Mouse (Mus musculus): ENCODE measurements at regions not wholly inside any gene's neighbourhood (a gene's known extent, or its start where the extent isn't known, plus 50 kb on each side); places are given as distances from the start of the nearest gene placed in this dataset.
A peak's percentile ranks its signal among the peaks of the same experiment; 100 is the strongest.

DNA sequence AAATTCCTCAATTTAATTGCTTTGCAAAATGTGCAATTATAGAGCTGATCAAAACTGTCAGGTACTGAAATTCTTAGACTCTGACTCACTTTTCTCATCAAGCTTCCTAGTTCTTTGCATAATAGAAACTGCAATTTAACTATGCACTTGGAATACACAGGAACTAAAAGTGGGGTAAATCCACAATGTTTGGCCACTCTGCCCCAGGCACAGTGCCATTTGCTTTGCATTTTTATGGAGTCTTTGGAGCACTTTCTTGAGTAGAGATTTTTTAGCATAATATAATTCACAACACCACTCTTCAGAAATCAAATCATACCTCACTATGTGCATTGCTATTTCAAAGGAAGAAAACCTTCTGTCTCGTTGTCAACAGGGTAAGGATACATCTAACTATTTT, 414.5 kb upstream of the A730009L09Rik start:
- DNase-seq: no peak

DNA sequence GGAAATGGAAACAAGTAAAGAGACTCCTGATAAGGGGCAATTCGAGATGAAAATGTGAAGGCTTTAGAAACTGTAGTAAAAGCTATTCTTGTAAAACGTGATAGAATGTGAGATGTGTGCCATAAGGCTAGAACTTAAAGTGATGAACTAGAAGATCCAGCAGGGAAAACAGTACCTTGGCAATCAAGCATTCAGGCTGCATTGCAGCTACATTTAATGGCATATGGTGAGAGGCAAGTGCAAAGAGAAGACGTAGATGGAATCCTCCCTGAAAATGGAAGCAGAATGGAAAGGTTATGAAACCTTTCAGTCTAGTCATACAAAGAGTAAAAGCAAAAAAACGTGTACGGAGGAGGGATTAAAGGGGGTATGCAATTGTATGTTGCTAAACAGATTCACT, 403.3 kb upstream of the A730009L09Rik start:
- DNase-seq: no peak

DNA sequence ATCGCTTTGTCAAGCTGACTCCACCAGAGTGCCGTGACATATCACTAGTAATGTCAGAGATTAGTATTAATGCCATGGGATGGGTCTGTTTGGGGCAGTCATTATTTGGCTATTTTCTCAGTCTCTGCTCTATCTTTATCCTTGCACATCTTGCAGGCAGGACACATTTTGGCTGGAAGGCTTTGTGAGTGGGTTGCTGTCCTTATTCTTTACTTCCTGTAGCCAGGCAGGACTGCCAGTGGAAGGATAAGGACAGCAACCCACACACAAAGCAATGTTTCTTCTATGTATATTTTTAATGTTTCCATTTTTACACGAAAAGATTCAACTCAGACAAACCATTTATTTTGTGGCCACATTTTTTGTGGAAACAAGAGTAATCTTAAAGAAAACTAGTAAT, 397.4 kb upstream of the A730009L09Rik start:
- DNase-seq: no peak

DNA sequence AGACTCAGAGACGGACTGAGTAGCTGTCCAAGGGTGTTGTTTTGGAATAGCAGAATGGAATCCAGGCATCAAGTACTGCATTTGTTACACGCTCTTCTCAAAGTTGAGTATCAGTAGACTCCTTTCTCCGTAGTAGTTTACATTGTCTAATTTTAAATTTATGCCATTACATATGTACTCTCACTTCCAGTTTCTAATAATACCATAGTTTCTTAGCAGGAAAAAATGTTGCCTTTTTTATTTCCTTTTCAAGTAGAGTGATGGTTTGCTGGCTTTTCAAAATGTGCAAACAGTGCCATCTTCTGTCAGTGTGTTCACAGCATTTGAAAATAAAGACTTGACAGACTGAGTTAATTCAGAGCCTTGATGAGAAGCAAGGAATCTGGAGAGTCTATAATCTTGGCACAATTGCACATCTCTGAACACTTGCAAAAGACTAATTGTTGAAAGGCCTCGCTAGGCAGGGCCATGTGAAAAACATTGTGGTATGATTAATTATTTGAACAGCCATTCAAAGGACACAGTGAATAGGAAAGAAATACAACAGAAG, 379.2 kb upstream of the A730009L09Rik start:
- DNase-seq: peak; percentile 2

DNA sequence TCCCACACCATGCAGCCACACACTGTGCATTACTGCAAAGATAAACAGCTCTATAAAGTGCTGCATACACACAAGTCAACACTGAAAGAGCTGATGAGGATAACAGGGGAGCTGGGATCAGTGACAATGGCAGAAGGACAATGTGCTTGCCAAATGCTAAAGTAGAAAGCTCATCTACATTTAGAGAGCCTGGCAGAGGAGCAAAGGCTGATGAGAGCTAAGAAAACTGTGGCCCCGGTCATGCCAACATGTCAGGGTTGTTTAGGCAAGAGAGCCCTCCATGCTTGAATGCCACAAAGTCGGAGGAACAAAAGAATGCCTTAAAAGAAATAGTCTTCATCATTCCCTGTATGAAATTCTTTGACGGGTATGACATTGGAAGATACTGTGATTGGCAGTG, 363.0 kb upstream of the A730009L09Rik start:
- no peak for DNase-seq

DNA sequence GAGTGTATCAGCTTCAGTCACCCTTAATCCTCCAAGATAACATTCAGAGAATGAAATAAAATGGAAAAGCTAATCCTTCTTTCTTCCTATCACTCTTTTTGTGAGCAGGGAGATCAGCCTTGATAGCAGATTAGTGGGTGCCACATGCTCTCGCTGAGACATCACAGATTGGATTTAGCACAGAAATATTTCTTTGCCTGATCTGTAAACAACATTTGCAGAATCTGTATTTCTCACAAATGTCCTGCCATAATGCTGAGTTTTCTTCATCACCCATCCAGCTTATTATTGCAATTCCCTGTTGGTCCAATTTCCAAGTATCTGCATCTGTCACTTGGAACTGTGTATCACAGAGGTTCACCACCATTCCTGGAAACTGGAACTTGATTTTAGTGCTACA, 342.8 kb upstream of the A730009L09Rik start:
- DNase-seq: no peak
